Mouse (Mus musculus): ENCODE measurements at regions not wholly inside any gene's neighbourhood (a gene's known extent, or its start where the extent isn't known, plus 50 kb on each side); places are given as distances from the start of the nearest gene placed in this dataset.
"Not testable (repeated sequence)": the region's sequence is repeated elsewhere in the genome, so short reads cannot be mapped to it uniquely, and the experiment has no call there.

GRCm38 (mm10) chr9:9368731-9369130, 129.8 kb upstream of the Arhgap42 start:
- no peak for DNase-seq (ENCODE audit: low spot score in 2 of 2)

GRCm38 (mm10) chr9:9342456-9343185, 103.7 kb upstream of the Arhgap42 start:
- DNase-seq (ENCODE audit: low spot score in 2 of 2) = no peak

GRCm38 (mm10) chr9:9318624-9319023, 79.7 kb upstream of the Arhgap42 start:
- DNase-seq (ENCODE audit: low spot score in 2 of 2) = no peak

GRCm38 (mm10) chr9:9316021-9316420, 77.1 kb upstream of the Arhgap42 start:
- DNase-seq (ENCODE audit: low spot score in 2 of 2) = no peak

GRCm38 (mm10) chr9:9312274-9312673, 73.4 kb upstream of the Arhgap42 start:
- no peak for DNase-seq (ENCODE audit: low spot score in 2 of 2)

- no peak for DNase-seq (ENCODE audit: low spot score in 2 of 2)
Observed at GRCm38 (mm10) chr9:9311627-9312265, 72.8 kb upstream of the Arhgap42 start.

- not testable (repeated sequence) for DNase-seq (ENCODE audit: low spot score in 2 of 2)
Observed at GRCm38 (mm10) chr9:9311040-9311583, 72.2 kb upstream of the Arhgap42 start.

GRCm38 (mm10) chr9:9290767-9291166, 51.9 kb upstream of the Arhgap42 start:
- DNase-seq (ENCODE audit: low spot score in 2 of 2) = no peak

- DNase-seq (ENCODE audit: low spot score in 2 of 2) = no peak
Observed at GRCm38 (mm10) chr9:9289570-9289969, 50.7 kb upstream of the Arhgap42 start.
